Mouse (Mus musculus): ENCODE results near the gene Bptf. TPM values are rescaled to one million over a fixed set of nuclear protein-coding genes. Genes with fewer than 3 reads are reported as not detected.
A peak's percentile ranks its signal among the peaks of the same experiment; 100 is the strongest.
"Not testable (repeated sequence)": the region's sequence is repeated elsewhere in the genome, so short reads cannot be mapped to it uniquely, and the experiment has no call there.

Gene Bptf
- polyA plus RNA-seq, 1 experiment from 2014 or later: 36.0 TPM

GRCm38 (mm10) chr11:107011171-107011570 is 120.8 kb downstream of the Bptf start:
- H3K9ac ChIP-seq: no peak overlapping the region
- WGBS: 79% methylated on average over 7 of the region's 7 CpGs

GRCm38 (mm10) chr11:107010447-107010846 is 121.5 kb downstream of the Bptf start:
- Histone ChIP-seq H3K27me3 (replicated peaks) (no peaks in the 10 kb centered on the region), H3K36me3 (replicated peaks) (no peaks in the 10 kb centered on the region), H3K4me1 (peaks cover 5% of the 10 kb centered on the region), H3K9me3 (no peaks in the 10 kb centered on the region), H3K9ac (no peak overlapping the region), H3K4me2 (no peak overlapping the region), H3K4me3 (no peak overlapping the region), H3K27ac (no peak overlapping the region)
- WGBS: 96% methylated on average over 3 of the region's 3 CpGs
- ATAC-seq (replicated peaks): no peak

More at GRCm38 (mm10) chr11:107011171-107011570, 120.8 kb downstream of the Bptf start:
- H3K36me3 ChIP-seq (replicated peaks): no peaks in the 10 kb centered on the region
- no peak overlapping the region for H3K4me2 ChIP-seq
- no peak for ATAC-seq (replicated peaks)
- no peaks in the 10 kb centered on the region for H3K9me3 ChIP-seq
- peaks cover 5% of the 10 kb centered on the region for H3K4me1 ChIP-seq
- H3K4me3 ChIP-seq: no peak overlapping the region
- no peaks in the 10 kb centered on the region for H3K27me3 ChIP-seq (replicated peaks)
- H3K27ac ChIP-seq: no peak overlapping the region

- Histone ChIP-seq H3K4me2 (no peak overlapping the region), H3K4me1 (no peaks in the 10 kb centered on the region), H3K36me3 (replicated peaks) (no peaks in the 10 kb centered on the region), H3K27me3 (replicated peaks) (no peaks in the 10 kb centered on the region), H3K9me3 (no peaks in the 10 kb centered on the region), H3K9ac (no peak overlapping the region), H3K4me3 (no peak overlapping the region), H3K27ac (no peak overlapping the region)
- no peak for ATAC-seq (replicated peaks)
- 97% methylated on average over 1 of the region's 1 CpGs for WGBS
These were observed 126.4 kb downstream of the Bptf start for GRCm38 (mm10) chr11:107005538-107005937.

DNA sequence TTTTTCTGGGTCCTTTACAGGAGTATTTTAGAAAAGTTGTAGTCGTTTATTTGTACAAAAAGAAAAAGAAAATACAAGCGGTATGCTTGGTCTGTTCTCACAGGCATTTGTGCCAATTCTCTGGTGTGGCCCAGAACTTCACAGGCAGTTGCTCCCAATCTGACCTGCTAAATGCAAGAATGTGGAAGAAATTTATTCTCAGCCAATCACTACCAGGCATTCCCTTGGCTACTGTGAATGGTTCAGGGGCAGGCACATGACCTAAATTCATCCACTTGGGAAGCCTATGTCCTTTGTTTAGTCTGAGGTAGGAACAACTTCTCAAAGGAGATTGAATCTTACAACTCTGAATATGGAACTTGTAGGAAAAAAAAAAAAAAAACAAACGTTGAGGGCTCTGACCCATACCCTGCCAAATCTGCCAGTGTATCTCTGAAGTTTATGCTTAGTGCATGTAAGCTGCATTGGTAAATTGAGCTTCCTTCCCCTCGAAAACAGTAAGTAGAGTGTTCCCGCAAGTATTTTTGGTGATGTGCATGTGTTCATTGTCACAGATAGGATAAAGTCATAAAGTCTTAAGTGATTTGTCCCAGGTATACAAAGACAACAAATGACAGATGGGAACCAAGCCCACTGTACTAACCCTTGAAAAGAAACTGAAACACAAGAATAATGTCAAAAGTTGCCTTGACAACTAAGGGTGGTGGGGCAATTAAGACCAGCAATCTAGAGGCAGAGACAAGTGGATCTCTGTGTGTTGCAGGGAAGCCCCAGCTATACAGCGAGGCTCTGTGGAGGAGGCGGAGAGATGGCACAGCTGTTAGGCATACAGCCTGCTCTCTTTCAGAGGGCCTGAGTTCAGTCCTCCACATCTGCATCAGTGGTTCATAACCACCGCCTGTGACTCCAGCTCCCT is 129.9 kb downstream of the Bptf start:
- Histone ChIP-seq H3K4me2 (no peak overlapping the region), H3K9ac (no peak overlapping the region), H3K4me1 (peaks cover 9% of the 10 kb centered on the region; the same call in 1 of the 2 replicates), H3K27me3 (replicated peaks) (no peaks in the 10 kb centered on the region), H3K4me3 (no peak overlapping the region), H3K36me3 (replicated peaks) (no peaks in the 10 kb centered on the region), H3K27ac (no peak overlapping the region), H3K9me3 (no peaks in the 10 kb centered on the region)
- ATAC-seq (replicated peaks): no peak
- WGBS: 46% methylated on average over 8 of the region's 8 CpGs

DNA sequence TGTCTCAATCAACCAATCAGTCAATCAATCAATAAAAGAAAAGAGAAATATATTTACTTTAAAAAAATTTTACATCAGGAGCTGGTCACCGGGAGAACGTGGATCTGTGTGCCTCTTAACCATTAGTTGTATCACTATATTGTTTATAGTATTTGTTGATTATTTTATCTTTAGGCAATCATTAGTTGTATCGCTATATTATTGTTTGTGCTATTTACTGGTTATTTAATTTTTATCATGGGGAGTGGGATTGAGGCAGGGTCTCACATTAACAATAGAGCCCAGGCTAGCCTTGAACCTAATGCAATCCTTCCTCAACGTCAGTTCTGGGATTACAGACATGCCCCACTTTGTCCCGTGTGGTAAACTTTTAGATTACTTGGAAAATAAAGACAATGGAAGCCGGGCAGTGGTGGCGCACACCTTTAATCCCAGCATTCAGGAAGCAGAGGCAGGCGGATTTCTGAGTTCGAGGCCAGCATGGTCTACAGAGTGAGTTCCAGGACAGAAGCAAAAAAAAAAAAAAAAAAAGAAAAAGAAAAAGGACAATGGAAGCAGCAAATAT is 131.9 kb downstream of the Bptf start:
- peak overlapping the region; percentile 66 for H3K9ac ChIP-seq
- ATAC-seq (replicated peaks): no peak
- 84% methylated on average over 9 of the region's 9 CpGs for WGBS
- peak overlapping the region; percentile 99 for H3K4me3 ChIP-seq
- no peaks in the 10 kb centered on the region for H3K9me3 ChIP-seq
- H3K4me2 ChIP-seq: peak overlapping the region; percentile 59
- H3K27me3 ChIP-seq (replicated peaks): no peaks in the 10 kb centered on the region
- H3K36me3 ChIP-seq (replicated peaks): 0 out of 2 replicates have a peak, but pooled peaks cover 11% of the 10 kb centered on the region
- peak overlapping the region; percentile 89 for H3K27ac ChIP-seq
- peaks cover 11% of the 10 kb centered on the region; the same call in 1 of the 2 replicates for H3K4me1 ChIP-seq

DNA sequence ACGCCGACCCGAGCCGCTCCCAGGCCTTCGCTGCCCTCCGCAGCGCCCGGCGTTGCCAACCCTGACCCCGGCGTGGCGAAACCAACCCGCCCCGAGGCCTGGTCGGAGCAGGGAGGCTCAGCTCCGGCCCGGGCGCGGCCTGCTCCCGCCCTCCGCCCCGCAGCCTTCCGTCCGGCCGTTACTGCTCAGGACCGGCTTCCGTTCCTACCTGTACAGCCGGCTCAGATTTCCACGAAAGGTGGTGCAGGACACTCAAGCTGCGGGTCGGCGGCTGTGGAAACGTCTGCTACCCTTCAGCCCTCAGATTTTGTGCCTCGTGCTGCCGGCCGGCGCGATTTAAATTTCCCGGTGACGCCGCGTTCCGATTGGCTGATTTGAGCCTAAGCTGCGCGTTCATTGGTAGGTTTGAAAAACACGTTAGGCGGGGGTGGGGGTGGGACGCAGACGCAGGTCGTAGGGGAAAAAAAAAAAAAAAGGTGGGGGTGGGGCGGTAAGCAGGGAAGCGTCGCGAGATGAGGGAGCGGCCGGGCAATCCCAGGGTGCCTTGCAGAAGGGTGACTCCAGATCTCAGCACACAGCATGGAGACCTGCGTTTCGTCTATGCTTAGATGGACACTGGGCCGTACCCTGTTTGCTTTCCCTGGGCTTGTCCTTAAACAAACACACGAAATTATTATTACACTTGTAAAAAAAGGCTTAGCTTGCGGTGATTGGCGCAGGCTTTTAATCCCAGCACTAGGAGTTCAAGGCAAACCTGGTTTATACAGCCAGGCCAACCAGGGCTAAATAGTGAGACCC is 132.6 kb downstream of the Bptf start, which contains the start of gene Kpna2:
Gene Kpna2 (minus strand): TSS at position 391 of the 798 bp plus-strand sequence.
- WGBS: under 1% methylated on average over 62 of the region's 62 CpGs
- no peaks in the 10 kb centered on the region for H3K9me3 ChIP-seq
- H3K4me3 ChIP-seq: peak within 1 kb of the TSS; percentile 99
- peak within 1 kb of the TSS; percentile 66 for H3K9ac ChIP-seq
- peak; percentile 94 for ATAC-seq (replicated peaks)
- no peaks in the 10 kb centered on the region for H3K27me3 ChIP-seq (replicated peaks)
- H3K4me2 ChIP-seq: peak within 1 kb of the TSS; percentile 74
- 0 out of 2 replicates have a peak, but pooled peaks cover 15% of the 10 kb centered on the region for H3K36me3 ChIP-seq (replicated peaks)
- H3K4me1 ChIP-seq: peaks cover 11% of the 10 kb centered on the region; the same call in 1 of the 2 replicates
- peak within 1 kb of the TSS; percentile 89 for H3K27ac ChIP-seq

DNA sequence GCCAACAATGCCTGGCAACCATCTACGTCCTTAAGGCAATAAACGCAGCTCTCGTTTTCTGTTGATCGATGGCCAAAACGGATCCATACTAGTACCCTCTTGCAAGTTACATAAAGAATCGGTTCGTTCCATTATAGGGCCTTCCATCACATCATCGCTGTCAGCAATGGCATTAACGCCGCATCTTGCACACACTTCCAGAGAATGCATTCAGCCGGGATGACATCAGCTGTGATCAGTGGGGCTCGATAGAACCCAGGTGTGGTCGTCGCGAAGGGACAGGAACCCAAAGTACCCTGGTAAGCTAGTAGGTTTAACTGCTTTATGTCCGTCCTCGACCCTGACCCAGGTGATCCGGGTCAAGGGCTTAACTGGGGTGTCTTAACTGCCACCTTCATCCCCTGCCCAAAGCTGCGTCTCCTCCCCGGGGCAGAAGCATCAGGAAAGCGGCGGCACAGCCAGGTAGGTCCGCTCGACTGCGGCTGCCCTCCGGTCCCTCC is 133.2 kb downstream of the Bptf start:
- H3K27me3 ChIP-seq (replicated peaks): no peaks in the 10 kb centered on the region
- H3K4me3 ChIP-seq: peak overlapping the region; percentile 99
- peak overlapping the region; percentile 64 for H3K9ac ChIP-seq
- H3K36me3 ChIP-seq (replicated peaks): 0 out of 2 replicates have a peak, but pooled peaks cover 15% of the 10 kb centered on the region
- ATAC-seq (replicated peaks): peak; percentile 63
- no peaks in the 10 kb centered on the region for H3K9me3 ChIP-seq
- peak overlapping the region; percentile 74 for H3K4me2 ChIP-seq
- peaks cover 11% of the 10 kb centered on the region; the same call in 1 of the 2 replicates for H3K4me1 ChIP-seq
- H3K27ac ChIP-seq: peak overlapping the region; percentile 83
- WGBS: under 1% methylated on average over 26 of the region's 26 CpGs

GRCm38 (mm10) chr11:106997976-106998375 is 134.0 kb downstream of the Bptf start:
- H3K4me1 ChIP-seq: peaks cover 11% of the 10 kb centered on the region; the same call in 1 of the 2 replicates

DNA sequence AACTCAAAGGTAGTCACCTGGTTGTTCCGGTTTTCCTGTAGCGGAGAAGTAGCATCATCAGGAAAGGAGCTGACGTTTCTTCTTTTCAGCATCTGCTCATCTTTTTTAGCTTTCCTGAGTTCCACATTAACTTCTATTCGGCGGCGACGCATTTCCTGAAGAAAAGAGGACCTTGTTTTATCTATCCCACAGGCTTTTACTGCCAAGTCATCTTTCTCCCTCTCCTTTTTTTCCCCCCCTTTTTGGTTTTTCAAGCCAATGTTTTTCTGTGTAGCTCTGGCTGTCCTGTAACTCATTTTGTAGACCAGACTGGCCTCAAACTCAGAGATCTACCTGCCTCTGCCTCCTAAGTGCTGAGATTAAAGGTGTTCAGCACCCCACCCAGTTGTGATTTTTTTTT is 135.4 kb downstream of the Bptf start:
- H3K4me3 ChIP-seq; H3K27ac ChIP-seq; H3K9me3 ChIP-seq; H3K4me2 ChIP-seq; H3K9ac ChIP-seq; ATAC-seq (replicated peaks); H3K27me3 ChIP-seq (replicated peaks): not testable (repeated sequence)
- Histone ChIP-seq H3K36me3 (replicated peaks) (0 out of 2 replicates have a peak, but pooled peaks cover 16% of the 10 kb centered on the region), H3K4me1 (peaks cover 11% of the 10 kb centered on the region; the same call in 1 of the 2 replicates)
- WGBS: 93% methylated on average over 7 of the region's 7 CpGs

More at GRCm38 (mm10) chr11:106997976-106998375, 134.0 kb downstream of the Bptf start:
- ATAC-seq (replicated peaks): no peak
- peak overlapping the region; percentile 64 for H3K9ac ChIP-seq
- peak overlapping the region; percentile 99 for H3K4me3 ChIP-seq
- H3K4me2 ChIP-seq: peak overlapping the region; percentile 74
- no peaks in the 10 kb centered on the region for H3K27me3 ChIP-seq (replicated peaks)
- H3K36me3 ChIP-seq (replicated peaks): 0 out of 2 replicates have a peak, but pooled peaks cover 15% of the 10 kb centered on the region
- H3K9me3 ChIP-seq: no peaks in the 10 kb centered on the region
- WGBS: 14% methylated on average over 5 of the region's 5 CpGs
- peak overlapping the region; percentile 83; the same call in 1 of the 2 replicates for H3K27ac ChIP-seq

GRCm38 (mm10) chr11:106994246-106995085 is 137.5 kb downstream of the Bptf start:
- Histone ChIP-seq H3K9me3 (no peaks in the 10 kb centered on the region), H3K4me2 (no peak overlapping the region), H3K4me1 (peaks cover 11% of the 10 kb centered on the region; the same call in 1 of the 2 replicates), H3K4me3 (no peak overlapping the region), H3K27ac (no peak overlapping the region), H3K36me3 (replicated peaks) (0 out of 2 replicates have a peak, but pooled peaks cover 27% of the 10 kb centered on the region), H3K9ac (no peak overlapping the region), H3K27me3 (replicated peaks) (no peaks in the 10 kb centered on the region)
- ATAC-seq (replicated peaks): no peak
- 80% methylated on average over 3 of the region's 3 CpGs for WGBS

DNA sequence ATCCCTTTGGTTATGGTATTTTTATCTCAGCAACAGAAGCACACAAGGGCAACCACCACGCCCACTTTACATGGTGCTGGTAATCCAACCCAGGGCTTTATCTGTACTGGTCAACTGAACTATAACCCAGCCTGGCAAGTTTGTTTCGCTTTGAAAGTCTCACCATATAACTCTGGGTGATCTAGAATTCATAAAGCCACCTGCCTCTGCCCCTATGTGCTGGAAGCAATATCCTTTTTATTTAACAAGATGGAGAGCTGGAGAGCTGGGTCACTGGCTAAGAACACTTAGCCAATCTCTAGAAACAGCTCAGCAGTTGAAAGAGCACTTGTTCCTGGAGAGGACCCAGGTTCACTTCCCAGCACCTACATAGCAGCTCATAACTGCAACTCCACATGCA is 144.5 kb downstream of the Bptf start:
- H3K4me2 ChIP-seq: no peak overlapping the region
- 92% methylated on average over 2 of the region's 2 CpGs for WGBS
- H3K4me1 ChIP-seq: no peaks in the 10 kb centered on the region
- no peak overlapping the region for H3K9ac ChIP-seq
- H3K9me3 ChIP-seq: no peaks in the 10 kb centered on the region
- peaks cover 22% of the 10 kb centered on the region for H3K36me3 ChIP-seq (replicated peaks)
- H3K4me3 ChIP-seq: no peak overlapping the region
- no peak for ATAC-seq (replicated peaks)
- no peaks in the 10 kb centered on the region for H3K27me3 ChIP-seq (replicated peaks)
- no peak overlapping the region for H3K27ac ChIP-seq
